ENCODE assay signal across 9 mouse cellular contexts in the genomic region with DNA sequence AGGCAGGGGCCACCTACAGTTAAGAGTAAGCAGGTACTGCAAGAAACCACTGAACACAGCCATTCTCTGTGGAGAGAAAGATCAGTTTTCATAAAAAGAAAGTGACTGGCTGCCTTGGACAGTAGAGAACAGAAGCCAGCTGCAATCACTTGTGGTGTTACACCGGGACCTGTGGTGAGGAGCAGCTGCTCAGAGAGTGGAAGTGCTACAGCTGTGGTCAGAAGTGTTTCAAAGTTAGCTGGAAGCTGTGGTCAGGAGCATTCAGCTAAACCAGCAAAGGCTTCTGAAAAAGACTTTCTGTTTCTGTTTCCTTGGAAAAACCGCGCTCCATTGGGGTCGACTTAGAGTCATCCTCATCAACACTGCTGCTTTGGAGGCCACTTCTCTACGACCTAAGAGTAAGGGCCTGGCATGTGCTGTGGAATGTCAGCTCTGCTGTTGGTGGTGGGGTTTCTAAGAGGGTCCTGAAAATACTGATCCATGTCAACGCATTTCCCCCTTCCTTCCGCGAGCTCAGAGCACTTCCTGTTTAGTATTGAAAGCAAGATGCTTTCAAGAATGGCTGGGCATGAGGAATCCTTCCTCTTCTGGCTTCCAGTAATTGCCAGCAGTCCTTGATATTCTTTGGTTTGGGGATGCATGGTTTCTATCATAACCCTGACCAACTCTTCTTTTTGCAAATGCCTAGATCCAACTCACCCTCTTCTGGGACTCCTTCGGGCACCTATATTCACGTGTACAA.
DNase-seq lines count a peak whose midpoint lies in the region; ATAC-seq and TF ChIP-seq lines count a peak whose summit lies in the region.
"Had no signal": no experiment of that assay in that cellular context is flagged by ENCODE, and none has a peak within 500 bp of the region (broad histone marks: within the 10 kb centered on the region; RNA-seq: fewer than 3 reads in every experiment).

No protein-coding gene starts in this region.

- no peak for TF ChIP-seq POLR2A in cerebellum, adult 2 months (IDR thresholded peaks at IDR 0.05; ENCODE audit: borderline replicate concordance, insufficient read depth, low read length)

- no peak overlapping the region for H3K27ac ChIP-seq in kidney, postnatal 0 days
- H3K27ac ChIP-seq in kidney, embryonic 16.5 days (ENCODE audit: low read length), result no peak overlapping the region
- no peak overlapping the region for H3K27ac ChIP-seq in limb, embryonic 13.5 days
- peak overlapping the region; percentile 40; the same call in 1 of the 2 replicates for H3K27ac ChIP-seq in stomach, embryonic 16.5 days (ENCODE audit: low read length)
- H3K27ac ChIP-seq in cerebellum, adult 2 months (ENCODE audit: insufficient read depth, low read length), result no peak overlapping the region
- no peak overlapping the region for H3K27ac ChIP-seq in forebrain, embryonic 11.5 days (ENCODE audit: low read depth, low read length)
- no peak overlapping the region for H3K27ac ChIP-seq in forebrain, embryonic 10.5 days

- H3K9me3 ChIP-seq in kidney, postnatal 0 days (replicated peaks; ENCODE audit: low read length), result no peaks in the 10 kb centered on the region
- peaks cover 3% of the 10 kb centered on the region; the same call in 1 of the 2 replicates for H3K9me3 ChIP-seq in kidney, embryonic 16.5 days (ENCODE audit: low read length)
- no peaks in the 10 kb centered on the region for H3K9me3 ChIP-seq in limb, embryonic 13.5 days
- no peaks in the 10 kb centered on the region for H3K9me3 ChIP-seq in stomach, embryonic 16.5 days (replicated peaks; ENCODE audit: control insufficient read depth, low read length)
- no peaks in the 10 kb centered on the region for H3K9me3 ChIP-seq in forebrain, embryonic 11.5 days (ENCODE audit: control insufficient read depth, low read length)
- no peaks in the 10 kb centered on the region for H3K9me3 ChIP-seq in forebrain, embryonic 10.5 days
- H3K9me3 ChIP-seq: G1E had no signal

- ATAC-seq in kidney, postnatal 0 days (replicated peaks; ENCODE audit: low FRiP score, low read depth), result 0 out of 2 replicates have a peak, but pooled peaks have one; percentile 49
- no peak; the same call in 1 of the 2 replicates for ATAC-seq in kidney, embryonic 16.5 days (ENCODE audit: low FRiP score, low TSS enrichment)
- peak; percentile 99 for ATAC-seq in common myeloid progenitor, adult 5-6 weeks (replicated peaks; ENCODE audit: low read depth, poor library complexity, severe bottlenecking)
- ATAC-seq in limb, embryonic 13.5 days (ENCODE audit: low FRiP score, low read depth), result peak; percentile 81
- ATAC-seq in stomach, embryonic 16.5 days (ENCODE audit: insufficient read depth, low FRiP score), result peak; percentile 62; the same call in 1 of the 2 replicates
- ATAC-seq in forebrain, embryonic 11.5 days (replicated peaks; ENCODE audit: low FRiP score), result no peak

- H3K36me3 ChIP-seq in kidney, postnatal 0 days (ENCODE audit: insufficient read depth, low read length), result no peaks in the 10 kb centered on the region
- no peaks in the 10 kb centered on the region for H3K36me3 ChIP-seq in kidney, embryonic 16.5 days (ENCODE audit: insufficient read depth, low read length)
- no peaks in the 10 kb centered on the region for H3K36me3 ChIP-seq in limb, embryonic 13.5 days
- no peaks in the 10 kb centered on the region for H3K36me3 ChIP-seq in stomach, embryonic 16.5 days (ENCODE audit: control insufficient read depth, insufficient read depth, low read length)
- no peaks in the 10 kb centered on the region for H3K36me3 ChIP-seq in forebrain, embryonic 11.5 days (ENCODE audit: control insufficient read depth, insufficient read depth, low read length)
- H3K36me3 ChIP-seq in forebrain, embryonic 10.5 days (replicated peaks), result no peaks in the 10 kb centered on the region
- H3K36me3 ChIP-seq: G1E had no signal

- no peaks in the 10 kb centered on the region for H3K27me3 ChIP-seq in kidney, postnatal 0 days (ENCODE audit: insufficient read depth, low read length)
- H3K27me3 ChIP-seq in kidney, embryonic 16.5 days (ENCODE audit: insufficient read depth, low read length), result no peaks in the 10 kb centered on the region
- H3K27me3 ChIP-seq in limb, embryonic 13.5 days, result no peaks in the 10 kb centered on the region
- H3K27me3 ChIP-seq in stomach, embryonic 16.5 days (ENCODE audit: control insufficient read depth, insufficient read depth, low read length), result no peaks in the 10 kb centered on the region
- no peaks in the 10 kb centered on the region for H3K27me3 ChIP-seq in cerebellum, adult 2 months (ENCODE audit: control insufficient read depth, insufficient read depth, low read length)
- no peaks in the 10 kb centered on the region for H3K27me3 ChIP-seq in forebrain, embryonic 11.5 days (ENCODE audit: control insufficient read depth, insufficient read depth, low read length)
- H3K27me3 ChIP-seq in forebrain, embryonic 10.5 days (ENCODE audit: poor library complexity, severe bottlenecking), result no peaks in the 10 kb centered on the region

- no peak for TF ChIP-seq CTCF in kidney, postnatal 0 days (IDR thresholded peaks at IDR 0.05; ENCODE audit: low read depth)
- TF ChIP-seq CTCF in cerebellum, adult 2 months (IDR thresholded peaks at IDR 0.05; ENCODE audit: borderline replicate concordance, insufficient read depth, low read depth, low read length), result no peak

- DNase-seq in kidney, postnatal 0 days (ENCODE audit: low spot score), result peak; percentile 76
- no peak for DNase-seq in cerebellum, adult 2 months
- DNase-seq in forebrain, embryonic 11.5 days (ENCODE audit: low spot score), result no peak
- DNase-seq in forebrain, embryonic 10.5 days (ENCODE audit: extremely low spot score, low spot score), result no peak

- H3K9ac ChIP-seq in kidney, postnatal 0 days (ENCODE audit: low read depth, low read length), result no peak overlapping the region
- H3K9ac ChIP-seq in kidney, embryonic 16.5 days (replicated peaks; ENCODE audit: low read length), result no peak overlapping the region
- H3K9ac ChIP-seq in limb, embryonic 13.5 days, result no peak overlapping the region
- H3K9ac ChIP-seq in stomach, embryonic 16.5 days (ENCODE audit: low read length), result no peak overlapping the region
- no peak overlapping the region for H3K9ac ChIP-seq in forebrain, embryonic 11.5 days (ENCODE audit: low read length)

- H3K4me3 ChIP-seq in kidney, postnatal 0 days (replicated peaks; ENCODE audit: low read depth, low read length), result no peak overlapping the region
- no peak overlapping the region for H3K4me3 ChIP-seq in kidney, embryonic 16.5 days (ENCODE audit: low read length)
- no peak overlapping the region for H3K4me3 ChIP-seq in limb, embryonic 13.5 days
- no peak overlapping the region; the same call in 1 of the 2 replicates for H3K4me3 ChIP-seq in stomach, embryonic 16.5 days (replicated peaks; ENCODE audit: low read length)
- H3K4me3 ChIP-seq in cerebellum, adult 2 months (replicated peaks; ENCODE audit: insufficient read depth, low read depth, low read length), result no peak overlapping the region
- no peak overlapping the region for H3K4me3 ChIP-seq in forebrain, embryonic 11.5 days (ENCODE audit: low read depth, low read length)
- H3K4me3 ChIP-seq in forebrain, embryonic 10.5 days, result no peak overlapping the region

- H3K4me1 ChIP-seq in kidney, postnatal 0 days (replicated peaks; ENCODE audit: insufficient read depth, low read length), result no peaks in the 10 kb centered on the region
- no peaks in the 10 kb centered on the region for H3K4me1 ChIP-seq in kidney, embryonic 16.5 days (ENCODE audit: insufficient read depth, low read length)
- H3K4me1 ChIP-seq in limb, embryonic 13.5 days, result no peaks in the 10 kb centered on the region
- no peaks in the 10 kb centered on the region for H3K4me1 ChIP-seq in stomach, embryonic 16.5 days (ENCODE audit: control insufficient read depth, insufficient read depth, low read length)
- peaks cover 5% of the 10 kb centered on the region; the same call in 1 of the 2 replicates for H3K4me1 ChIP-seq in cerebellum, adult 2 months (ENCODE audit: control insufficient read depth, insufficient read depth, low read length)
- no peaks in the 10 kb centered on the region for H3K4me1 ChIP-seq in forebrain, embryonic 11.5 days (replicated peaks; ENCODE audit: control insufficient read depth, insufficient read depth, low read length)
- no peaks in the 10 kb centered on the region for H3K4me1 ChIP-seq in forebrain, embryonic 10.5 days

- H3K4me2 ChIP-seq in kidney, postnatal 0 days (ENCODE audit: low read length), result no peak overlapping the region
- no peak overlapping the region for H3K4me2 ChIP-seq in kidney, embryonic 16.5 days (replicated peaks; ENCODE audit: low read depth, low read length)
- H3K4me2 ChIP-seq in limb, embryonic 13.5 days (replicated peaks), result no peak overlapping the region
- H3K4me2 ChIP-seq in stomach, embryonic 16.5 days (ENCODE audit: low read depth, low read length), result no peak overlapping the region
- no peak overlapping the region for H3K4me2 ChIP-seq in forebrain, embryonic 11.5 days (ENCODE audit: low read depth, low read length, severe bottlenecking)

- WGBS in kidney, postnatal 0 days, result 71% methylated on average over 10 of the region's 10 CpGs
- 80% methylated on average over 10 of the region's 10 CpGs for WGBS in kidney, embryonic 16.5 days
- 81% methylated on average over 10 of the region's 10 CpGs for WGBS in limb, embryonic 13.5 days
- 66% methylated on average over 10 of the region's 10 CpGs for WGBS in stomach, embryonic 16.5 days
- WGBS in cerebellum, adult 2 months, result 94% methylated on average over 10 of the region's 10 CpGs
- WGBS in forebrain, embryonic 11.5 days, result 91% methylated on average over 10 of the region's 10 CpGs
- 93% methylated on average over 10 of the region's 10 CpGs for WGBS in forebrain, embryonic 10.5 days

Comparison
In these comparisons a context has a peak if more than half of its experiments do, and no peak if none do; other contexts are left out.
1. ATAC-seq: peak in kidney, postnatal 0 days (single experiment), common myeloid progenitor, adult 5-6 weeks (single experiment), limb, embryonic 13.5 days (single experiment) and stomach, embryonic 16.5 days (single experiment); none in kidney, embryonic 16.5 days (single experiment) and forebrain, embryonic 11.5 days (single experiment).